Mouse (Mus musculus) intestine, embryonic 16.5 days (tissue): ENCODE measurements around the gene Tfrc. TPM values are rescaled to one million over a fixed set of nuclear protein-coding genes. Genes with fewer than 3 reads are reported as not detected.

Experiments used
- ATAC-seq: fragments of 200-750 bp; cut with Nextera tagmentation; 2 replicates; pipeline ENCODE4 v1.8.0; 2017; ENCODE audit warnings: moderate TSS enrichment, moderate library complexity
- H3K27ac ChIP-seq: fragments of 300-500 bp; sonication (generic); 2 replicates; pipeline ENCODE4 v1.5.1; 2014; ENCODE audit warnings: mild to moderate bottlenecking, low read length
- H3K27me3 ChIP-seq: fragments of 300-500 bp; sonication (generic); replicated peaks from 2 replicates; pipeline ENCODE4 v1.6.1; 2014; ENCODE audit warnings: low read length, control low read depth, mixed read lengths; ENCODE audit not compliant: control insufficient read depth, insufficient read depth
- H3K36me3 ChIP-seq: fragments of 300-500 bp; sonication (generic); 2 replicates; pipeline ENCODE4 v1.6.1; 2014; ENCODE audit warnings: low read length, control low read depth; ENCODE audit not compliant: control insufficient read depth, insufficient read depth
- H3K4me1 ChIP-seq: fragments of 300-500 bp; sonication (generic); 2 replicates; pipeline ENCODE4 v1.6.1; 2014; ENCODE audit warnings: low read length, control low read depth, mixed read lengths; ENCODE audit not compliant: control insufficient read depth, insufficient read depth
- H3K4me2 ChIP-seq: fragments of 300-500 bp; sonication (generic); 2 replicates; pipeline ENCODE4 v1.6.1; 2014; ENCODE audit warnings: low read depth, low read length, control low read depth
- H3K4me3 ChIP-seq: fragments of 300-500 bp; sonication (generic); 2 replicates; pipeline ENCODE4 v1.5.1; 2014; ENCODE audit warnings: mild to moderate bottlenecking, low read length
- H3K9ac ChIP-seq: fragments of 300-500 bp; sonication (generic); 2 replicates; pipeline ENCODE4 v1.6.1; 2014; ENCODE audit warnings: low read depth, low read length
- H3K9me3 ChIP-seq: fragments of 300-500 bp; sonication (generic); 2 replicates; pipeline ENCODE4 v1.6.1; 2016; ENCODE audit warnings: low read length, control low read depth; ENCODE audit not compliant: control insufficient read depth
- WGBS: fragments of 180-500 bp; shearing (Covaris S2); extraction: QIAGEN DNeasy Blood & Tissue Kit; methylation state at CpG from one replicate; pipeline ENCODE4 v1.1.7; 2014; 5-methylcytosine and 5-hydroxymethylcytosine counted together
- polyA plus RNA-seq: library from polyadenylated mRNA; unstranded; fragments of >200 nt; fragmentation: Nextera tagmentation; extraction: Ambion mirVana; gene quantifications from 2 replicates; pipeline ENCODE4 v1.2.1, GENCODE M21; 2015

The Tfrc gene
- polyA plus RNA-seq, 1 experiment from 2014 or later = 64.9 TPM

GRCm38 (mm10) chr16:32661493-32661921 lies 52.8 kb downstream of the Tfrc start:
- Histone ChIP-seq H3K9ac (peak overlapping the region; percentile 62), H3K9me3 (no peaks in the 10 kb centered on the region), H3K4me2 (peak overlapping the region; percentile 49), H3K27ac (peak overlapping the region; percentile 88), H3K4me1 (peaks cover 54% of the 10 kb centered on the region), H3K27me3 (no peaks in the 10 kb centered on the region), H3K36me3 (no peaks in the 10 kb centered on the region), H3K4me3 (peak overlapping the region; percentile 33)
- ATAC-seq = peak; percentile 26
- 40% methylated on average over 10 of the region's 10 CpGs for WGBS

DNA sequence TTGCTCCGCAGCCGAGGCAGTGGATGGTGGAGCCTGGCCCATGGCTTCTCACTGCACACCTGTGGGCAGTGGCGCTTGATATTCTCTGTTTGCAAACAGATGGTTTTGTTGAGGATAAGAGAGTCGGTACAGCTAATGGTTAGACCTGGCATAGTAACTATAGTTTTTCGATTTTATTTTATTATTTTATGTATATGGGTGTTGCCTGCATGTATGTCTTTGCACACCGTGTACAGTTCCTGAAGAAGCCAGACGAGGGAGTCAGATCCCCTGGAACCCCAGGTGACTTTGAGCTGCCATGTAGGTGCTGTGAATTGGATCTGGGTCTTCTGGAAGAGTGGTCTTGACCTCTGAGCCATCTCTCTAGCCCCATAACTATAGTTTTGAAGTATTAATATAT lies 53.7 kb downstream of the Tfrc start:
- Histone ChIP-seq H3K4me3 (no peak overlapping the region), H3K27ac (peak overlapping the region; percentile 88)
- WGBS = 86% methylated on average over 7 of the region's 7 CpGs

GRCm38 (mm10) chr16:32663231-32663858 lies 54.6 kb downstream of the Tfrc start:
- no peaks in the 10 kb centered on the region for H3K9me3 ChIP-seq
- H3K4me3 ChIP-seq = no peak overlapping the region
- ATAC-seq = no peak
- H3K4me1 ChIP-seq = peaks cover 60% of the 10 kb centered on the region
- H3K27me3 ChIP-seq = no peaks in the 10 kb centered on the region
- WGBS = 80% methylated on average over 9 of the region's 9 CpGs
- H3K36me3 ChIP-seq = no peaks in the 10 kb centered on the region
- no peak overlapping the region for H3K27ac ChIP-seq
- H3K4me2 ChIP-seq = no peak overlapping the region
- H3K9ac ChIP-seq = no peak overlapping the region

More for the DNA sequence above, 53.7 kb downstream of the Tfrc start:
- Histone ChIP-seq H3K9me3 (no peaks in the 10 kb centered on the region), H3K36me3 (no peaks in the 10 kb centered on the region), H3K9ac (peak overlapping the region; percentile 62; the same call in 1 of the 2 replicates), H3K27me3 (no peaks in the 10 kb centered on the region), H3K4me1 (peaks cover 60% of the 10 kb centered on the region), H3K4me2 (peak overlapping the region; percentile 49; the same call in 1 of the 2 replicates)
- ATAC-seq = no peak

DNA sequence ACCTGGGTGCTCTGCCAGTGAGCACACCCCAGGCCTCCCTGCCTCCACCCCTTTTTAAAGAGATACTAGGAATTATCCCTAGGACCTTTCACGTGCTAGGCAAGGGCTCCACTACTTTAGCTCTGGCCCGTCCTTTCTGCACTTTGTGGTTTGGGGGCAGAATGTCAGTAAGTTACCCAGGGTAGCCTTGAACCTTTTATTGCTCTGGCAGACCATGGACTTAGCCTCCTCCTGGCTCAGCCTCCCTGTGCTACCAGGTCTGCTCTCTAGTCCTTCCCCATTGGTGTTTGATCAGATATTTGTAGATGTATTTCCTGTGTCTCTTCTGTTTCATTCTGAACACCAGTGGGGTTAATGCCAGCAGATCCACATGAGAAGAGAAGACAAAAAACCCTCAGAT lies 55.5 kb downstream of the Tfrc start:
- Histone ChIP-seq H3K9ac (no peak overlapping the region), H3K9me3 (no peaks in the 10 kb centered on the region), H3K4me3 (no peak overlapping the region), H3K36me3 (no peaks in the 10 kb centered on the region), H3K27me3 (no peaks in the 10 kb centered on the region), H3K4me2 (no peak overlapping the region), H3K27ac (no peak overlapping the region), H3K4me1 (peaks cover 54% of the 10 kb centered on the region)
- ATAC-seq = no peak
- 76% methylated on average over 2 of the region's 2 CpGs for WGBS

DNA sequence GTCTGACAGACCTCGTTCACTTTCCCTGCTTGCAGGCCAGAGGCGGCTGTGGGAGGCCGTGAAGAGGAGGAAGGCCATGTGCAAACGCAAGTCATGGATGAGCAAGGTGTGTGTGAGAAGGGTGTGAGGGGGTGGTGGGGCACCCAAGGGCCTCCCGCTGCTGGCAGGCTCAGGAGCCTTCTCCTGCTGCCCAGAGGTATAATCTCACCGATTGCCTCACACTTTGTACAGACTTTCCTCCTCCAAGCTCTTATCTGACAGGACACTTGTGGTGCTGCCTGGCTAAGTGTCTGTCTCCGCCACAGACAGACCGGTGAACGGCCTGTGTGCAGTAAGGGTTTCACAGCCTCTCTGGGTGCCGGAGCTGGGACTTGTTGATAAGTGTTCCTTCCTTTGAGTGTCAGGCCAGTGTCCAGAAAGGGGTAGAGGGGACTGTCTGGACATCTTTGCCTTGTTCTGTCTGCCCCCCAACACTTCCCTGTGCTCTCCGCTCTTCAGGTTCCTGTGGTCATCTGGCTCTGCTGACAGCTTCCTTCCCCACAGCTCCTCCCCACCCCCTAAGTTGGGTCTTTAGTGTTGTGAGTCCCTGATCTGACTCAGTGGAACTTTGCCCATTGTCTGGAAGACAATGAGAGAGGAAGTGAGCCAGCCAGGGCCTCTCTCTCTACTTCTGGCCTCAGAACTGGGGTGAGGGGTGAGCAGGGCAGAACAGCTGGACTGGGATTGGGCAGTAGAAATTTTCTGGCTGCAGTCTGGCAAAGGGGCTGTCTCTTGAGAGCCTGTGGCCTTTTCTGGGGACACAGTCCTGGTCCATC lies 57.3 kb downstream of the Tfrc start:
- Histone ChIP-seq H3K4me3 (no peak overlapping the region), H3K4me2 (no peak overlapping the region), H3K9me3 (no peaks in the 10 kb centered on the region), H3K36me3 (peaks cover under 1% of the 10 kb centered on the region; the same call in 1 of the 2 replicates), H3K27ac (peak overlapping the region; percentile 20), H3K27me3 (no peaks in the 10 kb centered on the region), H3K9ac (no peak overlapping the region), H3K4me1 (peaks cover 36% of the 10 kb centered on the region)
- WGBS = 46% methylated on average over 11 of the region's 11 CpGs
- peak; percentile 57 for ATAC-seq

- Histone ChIP-seq H3K9ac (no peak overlapping the region), H3K36me3 (peaks cover 6% of the 10 kb centered on the region), H3K9me3 (no peaks in the 10 kb centered on the region), H3K4me2 (no peak overlapping the region), H3K4me1 (peaks cover 31% of the 10 kb centered on the region), H3K27me3 (no peaks in the 10 kb centered on the region), H3K4me3 (no peak overlapping the region), H3K27ac (peak overlapping the region; percentile 20)
- WGBS = 74% methylated on average over 9 of the region's 9 CpGs
- no peak for ATAC-seq
Observed at GRCm38 (mm10) chr16:32666671-32667551, 58.2 kb downstream of the Tfrc start.

DNA sequence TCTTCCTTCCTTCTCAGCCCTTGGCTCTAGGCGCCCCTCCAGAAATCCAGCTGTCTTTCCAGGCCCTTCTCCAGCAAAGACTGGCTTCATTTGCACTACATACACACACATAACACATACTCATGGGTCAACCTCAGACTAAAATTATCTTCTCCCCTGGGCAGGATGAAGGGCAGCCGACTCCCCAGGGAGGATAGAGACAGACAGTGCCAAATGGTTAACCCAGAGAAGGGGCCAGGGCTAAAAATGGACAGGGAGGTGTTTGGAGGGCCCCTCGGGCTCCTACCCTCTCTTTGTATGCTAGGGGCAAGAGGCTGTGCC lies 58.8 kb downstream of the Tfrc start:
- H3K4me1 ChIP-seq = peaks cover 35% of the 10 kb centered on the region
- no peak for ATAC-seq
- peaks cover 6% of the 10 kb centered on the region for H3K36me3 ChIP-seq
- no peak overlapping the region for H3K27ac ChIP-seq
- no peaks in the 10 kb centered on the region for H3K27me3 ChIP-seq
- H3K9me3 ChIP-seq = no peaks in the 10 kb centered on the region
- H3K4me2 ChIP-seq = no peak overlapping the region
- WGBS = 81% methylated on average over 3 of the region's 3 CpGs
- H3K9ac ChIP-seq = no peak overlapping the region
- H3K4me3 ChIP-seq = no peak overlapping the region

- Histone ChIP-seq H3K4me2 (no peak overlapping the region), H3K4me1 (peaks cover 40% of the 10 kb centered on the region), H3K4me3 (no peak overlapping the region), H3K9me3 (no peaks in the 10 kb centered on the region), H3K36me3 (peaks cover 6% of the 10 kb centered on the region), H3K9ac (no peak overlapping the region), H3K27me3 (no peaks in the 10 kb centered on the region), H3K27ac (no peak overlapping the region)
- 74% methylated on average over 10 of the region's 10 CpGs for WGBS
- no peak for ATAC-seq
Observed at GRCm38 (mm10) chr16:32668030-32668429, 59.3 kb downstream of the Tfrc start.

DNA sequence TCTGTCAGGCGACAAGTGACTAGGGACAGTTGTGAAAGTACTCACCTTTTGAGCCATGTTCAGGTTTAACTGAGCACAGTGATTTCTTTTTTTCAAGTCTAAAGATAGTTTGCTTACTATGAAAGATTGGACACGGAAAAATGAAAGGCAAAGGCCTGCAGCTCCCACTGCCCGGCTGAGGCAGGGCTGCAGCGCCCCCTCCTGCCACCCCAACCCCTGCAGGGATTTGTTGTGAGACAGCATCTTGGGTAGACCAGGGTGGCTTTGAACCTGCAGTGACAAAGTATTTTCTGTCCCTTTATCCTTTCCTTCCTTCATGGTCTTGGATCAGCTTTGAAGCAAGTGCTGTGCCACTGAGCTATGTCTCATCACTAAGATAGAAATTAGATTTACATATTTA lies 59.8 kb downstream of the Tfrc start:
- H3K36me3 ChIP-seq = peaks cover 6% of the 10 kb centered on the region
- no peaks in the 10 kb centered on the region for H3K9me3 ChIP-seq
- no peak overlapping the region for H3K4me2 ChIP-seq
- no peak overlapping the region for H3K4me3 ChIP-seq
- 76% methylated on average over 4 of the region's 4 CpGs for WGBS
- peaks cover 39% of the 10 kb centered on the region for H3K4me1 ChIP-seq
- no peaks in the 10 kb centered on the region for H3K27me3 ChIP-seq
- H3K27ac ChIP-seq = no peak overlapping the region
- H3K9ac ChIP-seq = no peak overlapping the region
- no peak for ATAC-seq
